Mouse (Mus musculus): ENCODE data around the gene Nr1i2. TPM values are rescaled to one million over a fixed set of nuclear protein-coding genes. Genes with fewer than 3 reads are reported as not detected.
"Not testable (repeated sequence)": the region's sequence is repeated elsewhere in the genome, so short reads cannot be mapped to it uniquely, and the experiment has no call there.

Nr1i2 gene
- total RNA-seq, 2 experiments from 2014 or later, result not detected

DNA sequence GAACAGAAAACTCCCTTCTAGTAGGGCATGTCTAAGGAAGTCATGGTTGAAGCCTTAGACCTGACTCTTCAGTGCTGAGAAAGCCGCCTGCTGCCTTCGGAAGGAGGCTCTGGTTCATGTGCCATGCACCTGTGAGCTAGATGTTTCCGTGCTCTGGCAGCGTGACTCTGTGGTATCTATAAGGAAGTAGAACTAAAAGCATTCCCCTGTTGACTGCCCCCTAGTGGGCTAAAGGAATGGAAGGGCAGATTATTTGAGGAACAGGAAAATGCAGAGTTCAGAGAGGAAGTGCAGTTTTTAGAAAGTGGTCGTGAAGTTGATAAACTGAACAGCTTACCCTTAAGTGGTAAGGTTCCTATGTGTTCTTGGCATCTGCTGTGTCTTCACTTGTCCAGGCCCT is 54.9 kb downstream of the Nr1i2 start:
- ATAC-seq (replicated peaks; ENCODE audit: low FRiP score, poor library complexity, severe bottlenecking), result peak; percentile 30; the same call in 1 of the 2 replicates

DNA sequence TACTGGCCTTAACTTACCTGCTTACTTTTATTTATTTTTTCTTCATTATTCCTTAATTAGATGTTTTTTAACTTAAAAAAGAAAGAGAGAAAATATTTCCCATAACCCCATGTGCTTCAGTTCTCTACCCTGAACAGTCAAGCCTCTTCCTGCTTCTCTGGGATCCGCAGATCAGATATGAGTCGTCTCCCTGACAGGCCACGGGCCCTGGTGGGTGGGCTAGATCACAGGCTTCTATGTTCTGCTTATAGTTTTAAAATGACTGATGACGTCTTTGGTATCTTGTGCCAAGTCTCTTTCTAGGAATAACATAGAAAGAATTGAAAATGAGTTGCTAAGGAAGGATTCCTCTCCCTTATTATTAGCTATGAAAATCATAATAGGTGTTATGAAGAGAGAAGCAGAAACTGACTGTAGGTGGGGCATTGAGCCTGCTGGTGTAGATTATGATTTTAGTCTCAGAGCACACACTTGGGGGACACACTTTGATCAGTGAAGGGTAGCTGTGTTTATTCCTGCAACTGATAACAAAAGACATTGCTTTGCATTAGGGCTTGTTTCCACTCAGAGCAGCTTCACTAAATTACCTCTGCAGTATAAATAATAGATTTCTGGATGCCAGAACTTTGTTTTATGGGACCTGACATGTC is 57.6 kb downstream of the Nr1i2 start:
- no peak for ATAC-seq (replicated peaks; ENCODE audit: low FRiP score, poor library complexity, severe bottlenecking)

DNA sequence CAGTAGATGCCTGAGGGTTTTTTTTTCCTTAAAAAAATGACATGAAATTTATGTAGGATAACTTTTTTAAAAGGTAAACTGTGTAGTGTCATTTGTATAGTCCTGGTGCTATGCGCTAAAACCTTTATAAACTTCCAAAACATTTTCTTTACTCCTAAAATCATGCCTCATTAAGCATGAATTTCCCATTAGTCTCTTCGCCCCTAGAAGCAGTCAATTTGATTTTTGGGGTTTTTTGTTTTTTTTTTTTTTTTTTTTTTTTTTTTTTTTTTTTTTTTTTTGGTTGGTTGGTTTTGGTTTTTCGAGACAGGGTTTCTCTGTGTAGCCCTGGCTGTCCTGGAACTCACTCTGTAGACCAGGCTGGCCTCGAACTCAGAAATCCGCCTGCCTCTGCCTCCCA is 72.1 kb downstream of the Nr1i2 start:
- ATAC-seq (replicated peaks; ENCODE audit: low FRiP score, poor library complexity, severe bottlenecking), result not testable (repeated sequence)

DNA sequence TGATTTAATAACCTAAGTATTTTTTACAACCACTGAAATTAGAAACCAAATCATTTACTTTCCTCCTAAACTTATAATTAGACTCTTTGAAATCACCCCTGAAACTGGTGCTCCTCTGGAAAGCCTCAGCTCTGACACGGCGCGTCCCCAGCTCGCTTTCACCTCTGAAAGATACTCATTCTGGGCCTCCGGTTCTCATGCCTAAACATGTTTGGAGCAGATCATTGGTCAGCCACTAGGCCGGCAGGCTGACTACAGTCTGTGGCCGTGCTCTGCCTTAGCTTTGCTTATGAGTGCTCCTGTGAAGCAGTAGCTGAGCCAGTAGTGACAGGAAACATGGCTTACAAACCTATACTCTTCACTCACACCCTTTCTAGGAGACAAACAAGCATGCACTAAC is 89.4 kb downstream of the Nr1i2 start:
- ATAC-seq (replicated peaks; ENCODE audit: low FRiP score, poor library complexity, severe bottlenecking), result no peak

Other genes starting within 250 kb of the Nr1i2 start
- gene Gsk3b, start 205.8 kb downstream of the Nr1i2 start, total RNA-seq (2015; ENCODE audit: low replicate concordance), result 55.3 and 62.7 TPM in 2 replicates
- 55.7 and 62.5 TPM in 2 replicates for gene Gsk3b, start 205.8 kb downstream of the Nr1i2 start, total RNA-seq (2017; ENCODE audit: low replicate concordance)
- not detected in 2 replicates for gene Maats1, start 47.3 kb upstream of the Nr1i2 start, total RNA-seq (2015; ENCODE audit: low replicate concordance)
- not detected in 2 replicates for gene Maats1, start 47.3 kb upstream of the Nr1i2 start, total RNA-seq (2017; ENCODE audit: low replicate concordance)
- gene Cox17, start 52.2 kb upstream of the Nr1i2 start, total RNA-seq (2015; ENCODE audit: low replicate concordance), result 157 and 170 TPM in 2 replicates
- gene Cox17, start 52.2 kb upstream of the Nr1i2 start, total RNA-seq (2017; ENCODE audit: low replicate concordance), result 196 and 437 TPM in 2 replicates
- not detected in 2 replicates for gene Gm21987, start 52.2 kb upstream of the Nr1i2 start, total RNA-seq (2015; ENCODE audit: low replicate concordance)
- gene Gm21987, start 52.2 kb upstream of the Nr1i2 start, total RNA-seq (2017; ENCODE audit: low replicate concordance), result not detected in 2 replicates
- 21.6 and 24.3 TPM in 2 replicates for gene Popdc2, start 67.4 kb upstream of the Nr1i2 start, total RNA-seq (2015; ENCODE audit: low replicate concordance)
- 18.8 and 23.0 TPM in 2 replicates for gene Popdc2, start 67.4 kb upstream of the Nr1i2 start, total RNA-seq (2017; ENCODE audit: low replicate concordance)
- gene Pla1a, start 138.3 kb upstream of the Nr1i2 start, total RNA-seq (2015; ENCODE audit: low replicate concordance), result not detected in 2 replicates
- gene Pla1a, start 138.3 kb upstream of the Nr1i2 start, total RNA-seq (2017; ENCODE audit: low replicate concordance), result not detected in 2 replicates
- gene Adprh, start 157.9 kb upstream of the Nr1i2 start, total RNA-seq (2015; ENCODE audit: low replicate concordance), result 1.8 and 6.7 TPM in 2 replicates
- 1.9 and 4.1 TPM in 2 replicates for gene Adprh, start 157.9 kb upstream of the Nr1i2 start, total RNA-seq (2017; ENCODE audit: low replicate concordance)
- gene Cd80, start 160.7 kb upstream of the Nr1i2 start, total RNA-seq (2015; ENCODE audit: low replicate concordance), result not detected in 2 replicates
- not detected in 2 replicates for gene Cd80, start 160.7 kb upstream of the Nr1i2 start, total RNA-seq (2017; ENCODE audit: low replicate concordance)
- gene Timmdc1, start 227.8 kb upstream of the Nr1i2 start, total RNA-seq (2015; ENCODE audit: low replicate concordance), result 4.0 and 7.5 TPM in 2 replicates
- 5.5 and 14.8 TPM in 2 replicates for gene Timmdc1, start 227.8 kb upstream of the Nr1i2 start, total RNA-seq (2017; ENCODE audit: low replicate concordance)